Comparison of ENCODE assay signal across 10 mouse cellular contexts in genomic region chr16:18250231-18250630, GRCm38 (mm10). TPM values are rescaled to one million over a fixed set of nuclear protein-coding genes. Genes with fewer than 3 reads are reported as not detected.
DNase-seq lines count a peak whose midpoint lies in the region; ATAC-seq and TF ChIP-seq lines count a peak whose summit lies in the region.
"Had no signal": no experiment of that assay in that cellular context is flagged by ENCODE, and none has a peak within 500 bp of the region (broad histone marks: within the 10 kb centered on the region; RNA-seq: fewer than 3 reads in every experiment).

No protein-coding gene starts in this region.

- DNase-seq in lung, postnatal 0 days (ENCODE audit: low spot score), result no peak
- no peak for DNase-seq in lung, postnatal 4 days
- DNase-seq in limb, embryonic 14.5 days (ENCODE audit: low spot score), result no peak
- DNase-seq in B cell, adult 2 months, result no peak
- no peak for DNase-seq in testis, postnatal 10 days (ENCODE audit: low spot score)
- DNase-seq: gastrocnemius, postnatal 10 days had no signal

- H3K27me3 ChIP-seq in lung, postnatal 0 days (replicated peaks; ENCODE audit: insufficient read depth, low read length), result no peaks in the 10 kb centered on the region
- H3K27me3 ChIP-seq in forebrain, embryonic 12.5 days, result no peaks in the 10 kb centered on the region
- no peaks in the 10 kb centered on the region for H3K27me3 ChIP-seq in limb, embryonic 14.5 days (ENCODE audit: control insufficient read depth, insufficient read depth, low read length)
- no peaks in the 10 kb centered on the region for H3K27me3 ChIP-seq in stomach, embryonic 15.5 days (replicated peaks)

- H3K4me3 ChIP-seq in lung, postnatal 0 days (ENCODE audit: low read depth, low read length), result no peak overlapping the region
- peak overlapping the region; percentile 95 for H3K4me3 ChIP-seq in forebrain, embryonic 12.5 days (replicated peaks)
- peak overlapping the region; percentile 87 for H3K4me3 ChIP-seq in limb, embryonic 14.5 days (replicated peaks; ENCODE audit: low read length)
- peak overlapping the region; percentile 93 for H3K4me3 ChIP-seq in stomach, embryonic 15.5 days (replicated peaks)

- H3K4me1 ChIP-seq in lung, postnatal 0 days (ENCODE audit: insufficient read depth, low read depth, low read length), result peaks cover 14% of the 10 kb centered on the region
- peaks cover 47% of the 10 kb centered on the region for H3K4me1 ChIP-seq in forebrain, embryonic 12.5 days
- H3K4me1 ChIP-seq in limb, embryonic 14.5 days (ENCODE audit: control insufficient read depth, insufficient read depth, low read length), result peaks cover 28% of the 10 kb centered on the region
- peaks cover 33% of the 10 kb centered on the region for H3K4me1 ChIP-seq in stomach, embryonic 15.5 days

- no peaks in the 10 kb centered on the region for H3K9me3 ChIP-seq in lung, postnatal 0 days (ENCODE audit: low read length)
- H3K9me3 ChIP-seq in forebrain, embryonic 12.5 days, result no peaks in the 10 kb centered on the region
- no peaks in the 10 kb centered on the region for H3K9me3 ChIP-seq in limb, embryonic 14.5 days (ENCODE audit: control insufficient read depth, low read length)
- no peaks in the 10 kb centered on the region for H3K9me3 ChIP-seq in stomach, embryonic 15.5 days

- TF ChIP-seq EP300 in lung, postnatal 0 days (IDR thresholded peaks at IDR 0.05), result no peak

- H3K9ac ChIP-seq in lung, postnatal 0 days (replicated peaks; ENCODE audit: low read depth), result peak overlapping the region; percentile 74; the same call in 1 of the 2 replicates
- H3K9ac ChIP-seq in forebrain, embryonic 12.5 days, result peak overlapping the region; percentile 85
- H3K9ac ChIP-seq in limb, embryonic 14.5 days (ENCODE audit: low read depth, low read length, severe bottlenecking), result peak overlapping the region; percentile 90
- peak overlapping the region; percentile 82; the same call in 1 of the 2 replicates for H3K9ac ChIP-seq in stomach, embryonic 15.5 days

- TF ChIP-seq CTCF in lung, postnatal 0 days (IDR thresholded peaks at IDR 0.05), result no peak

- ATAC-seq in lung, postnatal 0 days, result no peak
- no peak for ATAC-seq in forebrain, embryonic 12.5 days (ENCODE audit: low FRiP score)
- no peak for ATAC-seq in limb, embryonic 14.5 days (ENCODE audit: low FRiP score, low read depth)
- no peak for ATAC-seq in stomach, embryonic 15.5 days (ENCODE audit: insufficient read depth, low FRiP score, low read depth)
- no peak for ATAC-seq in activated CD4-positive, CD25-positive, alpha-beta regulatory T cell, adult 4 months

- H3K4me2 ChIP-seq in lung, postnatal 0 days (replicated peaks; ENCODE audit: low read depth, low read length), result peak overlapping the region; percentile 96; the same call in 1 of the 2 replicates
- H3K4me2 ChIP-seq in forebrain, embryonic 12.5 days, result peak overlapping the region; percentile 83
- H3K4me2 ChIP-seq in limb, embryonic 14.5 days (replicated peaks; ENCODE audit: low read depth, low read length, severe bottlenecking), result peak overlapping the region; percentile 85
- peak overlapping the region; percentile 88 for H3K4me2 ChIP-seq in stomach, embryonic 15.5 days

- no peak for TF ChIP-seq POLR2A in limb, embryonic 14.5 days (IDR thresholded peaks at IDR 0.05; ENCODE audit: borderline replicate concordance, extremely low read depth, insufficient read depth, insufficient read length)

- 49% methylated on average over 4 of the region's 4 CpGs for WGBS in lung, postnatal 0 days
- 55% methylated on average over 4 of the region's 4 CpGs for WGBS in forebrain, embryonic 12.5 days
- 63% methylated on average over 4 of the region's 4 CpGs for WGBS in limb, embryonic 14.5 days
- WGBS in stomach, embryonic 15.5 days, result 65% methylated on average over 4 of the region's 4 CpGs

- H3K27ac ChIP-seq in lung, postnatal 0 days (ENCODE audit: low read length), result no peak overlapping the region
- no peak overlapping the region for H3K27ac ChIP-seq in forebrain, embryonic 12.5 days
- H3K27ac ChIP-seq in limb, embryonic 14.5 days (replicated peaks; ENCODE audit: low read depth, low read length), result 0 out of 2 replicates have a peak overlapping the region, but pooled peaks have one; percentile 91
- H3K27ac ChIP-seq in stomach, embryonic 15.5 days, result no peak overlapping the region

- H3K36me3 ChIP-seq in lung, postnatal 0 days (ENCODE audit: insufficient read depth, low read length), result peaks cover 20% of the 10 kb centered on the region; the same call in 1 of the 2 replicates
- H3K36me3 ChIP-seq in forebrain, embryonic 12.5 days (replicated peaks), result peaks cover 70% of the 10 kb centered on the region
- H3K36me3 ChIP-seq in limb, embryonic 14.5 days (ENCODE audit: control insufficient read depth, insufficient read depth, low read length), result peaks cover 66% of the 10 kb centered on the region
- peaks cover 46% of the 10 kb centered on the region for H3K36me3 ChIP-seq in stomach, embryonic 15.5 days

RNA-seq across cellular contexts. Expression of gene Ranbp1, which starts 1.7 kb away (rescaled TPM):
- polyA plus RNA-seq in lung, postnatal 0 days (2015; fragmentation: Nextera tagmentation; extraction: Ambion mirVana), result 155 and 163 TPM in 2 replicates
- polyA plus RNA-seq in forebrain, embryonic 12.5 days (2016; fragmentation: Nextera tagmentation; extraction: Ambion mirVana), result 983 and 1,008 TPM in 2 replicates
- 164 and 276 TPM in 2 replicates for polyA plus RNA-seq in limb, embryonic 14.5 days (2012; rRNA removed)
- polyA plus RNA-seq in limb, embryonic 14.5 days (2014; fragmentation: Nextera tagmentation; extraction: Ambion mirVana), result 524 and 542 TPM in 2 replicates
- 536 and 556 TPM in 2 replicates for polyA plus RNA-seq in stomach, embryonic 15.5 days (2015; fragmentation: Nextera tagmentation; extraction: Ambion mirVana)
- polyA plus RNA-seq in activated CD4-positive, CD25-positive, alpha-beta regulatory T cell, adult 4 months (2017; shearing (Covaris generic)), result 100 to 1,000 TPM; 186 to 213 TPM

RNA-seq across cellular contexts. Expression of gene Trmt2a, which starts 1.8 kb away (rescaled TPM):
- polyA plus RNA-seq in lung, postnatal 0 days (2015; fragmentation: Nextera tagmentation; extraction: Ambion mirVana), result 39.2 and 39.7 TPM in 2 replicates
- 111 and 118 TPM in 2 replicates for polyA plus RNA-seq in forebrain, embryonic 12.5 days (2016; fragmentation: Nextera tagmentation; extraction: Ambion mirVana)
- 108 and 117 TPM in 2 replicates for polyA plus RNA-seq in limb, embryonic 14.5 days (2012; rRNA removed)
- polyA plus RNA-seq in limb, embryonic 14.5 days (2014; fragmentation: Nextera tagmentation; extraction: Ambion mirVana), result 83.6 and 87.2 TPM in 2 replicates
- 93.7 and 111 TPM in 2 replicates for polyA plus RNA-seq in stomach, embryonic 15.5 days (2015; fragmentation: Nextera tagmentation; extraction: Ambion mirVana)
- 10 to 100 TPM; 27.7 to 46.5 TPM for polyA plus RNA-seq in activated CD4-positive, CD25-positive, alpha-beta regulatory T cell, adult 4 months (2017; shearing (Covaris generic))

RNA-seq across cellular contexts. Expression of gene Gm49776, which starts 7.9 kb away (rescaled TPM):
- polyA plus RNA-seq in lung, postnatal 0 days (2015; fragmentation: Nextera tagmentation; extraction: Ambion mirVana), result 2.2 and 2.5 TPM in 2 replicates
- 3.4 TPM in 1 of 2 replicates, not detected in the other for polyA plus RNA-seq in forebrain, embryonic 12.5 days (2016; fragmentation: Nextera tagmentation; extraction: Ambion mirVana)
- polyA plus RNA-seq in limb, embryonic 14.5 days (2012; rRNA removed), result 0.53 TPM in 1 of 2 replicates, not detected in the other
- 3.4 TPM in 1 of 2 replicates, not detected in the other for polyA plus RNA-seq in limb, embryonic 14.5 days (2014; fragmentation: Nextera tagmentation; extraction: Ambion mirVana)
- polyA plus RNA-seq in stomach, embryonic 15.5 days (2015; fragmentation: Nextera tagmentation; extraction: Ambion mirVana), result 1.1 TPM in 2 replicates
- polyA plus RNA-seq in activated CD4-positive, CD25-positive, alpha-beta regulatory T cell, adult 4 months (2017; shearing (Covaris generic)), result not detected
- polyA plus RNA-seq: liver, adult 2 months had no signal

RNA-seq across cellular contexts. Expression of gene Zdhhc8, which starts 15.3 kb away (rescaled TPM):
- 12.9 and 13.9 TPM in 2 replicates for polyA plus RNA-seq in lung, postnatal 0 days (2015; fragmentation: Nextera tagmentation; extraction: Ambion mirVana)
- polyA plus RNA-seq in forebrain, embryonic 12.5 days (2016; fragmentation: Nextera tagmentation; extraction: Ambion mirVana), result 15.7 and 16.9 TPM in 2 replicates
- 68.2 and 103 TPM in 2 replicates for polyA plus RNA-seq in limb, embryonic 14.5 days (2012; rRNA removed)
- 23.1 and 25.3 TPM in 2 replicates for polyA plus RNA-seq in limb, embryonic 14.5 days (2014; fragmentation: Nextera tagmentation; extraction: Ambion mirVana)
- 15.2 and 15.7 TPM in 2 replicates for polyA plus RNA-seq in stomach, embryonic 15.5 days (2015; fragmentation: Nextera tagmentation; extraction: Ambion mirVana)
- polyA plus RNA-seq in activated CD4-positive, CD25-positive, alpha-beta regulatory T cell, adult 4 months (2017; shearing (Covaris generic)), result 1 to 10 TPM; 1.7 to 2.7 TPM

RNA-seq across cellular contexts. Expression of gene Ccdc188, which starts 32.6 kb away (rescaled TPM):
- not detected in 2 replicates for polyA plus RNA-seq in lung, postnatal 0 days (2015; fragmentation: Nextera tagmentation; extraction: Ambion mirVana)
- not detected in 2 replicates for polyA plus RNA-seq in forebrain, embryonic 12.5 days (2016; fragmentation: Nextera tagmentation; extraction: Ambion mirVana)
- not detected in 2 replicates for polyA plus RNA-seq in limb, embryonic 14.5 days (2012; rRNA removed)
- not detected in 2 replicates for polyA plus RNA-seq in limb, embryonic 14.5 days (2014; fragmentation: Nextera tagmentation; extraction: Ambion mirVana)
- not detected in 2 replicates for polyA plus RNA-seq in stomach, embryonic 15.5 days (2015; fragmentation: Nextera tagmentation; extraction: Ambion mirVana)
- polyA plus RNA-seq in activated CD4-positive, CD25-positive, alpha-beta regulatory T cell, adult 4 months (2017; shearing (Covaris generic)), result not detected
- polyA plus RNA-seq: liver, adult 2 months had no signal
